Mouse (Mus musculus): ENCODE measurements around the gene Olfr69. TPM values are rescaled to one million over a fixed set of nuclear protein-coding genes. Genes with fewer than 3 reads are reported as not detected.
"Not testable (repeated sequence)": the region's sequence is repeated elsewhere in the genome, so short reads cannot be mapped to it uniquely, and the experiment has no call there.

The Olfr69 gene
- total RNA-seq, 2 experiments from 2014 or later, result not detected

DNA sequence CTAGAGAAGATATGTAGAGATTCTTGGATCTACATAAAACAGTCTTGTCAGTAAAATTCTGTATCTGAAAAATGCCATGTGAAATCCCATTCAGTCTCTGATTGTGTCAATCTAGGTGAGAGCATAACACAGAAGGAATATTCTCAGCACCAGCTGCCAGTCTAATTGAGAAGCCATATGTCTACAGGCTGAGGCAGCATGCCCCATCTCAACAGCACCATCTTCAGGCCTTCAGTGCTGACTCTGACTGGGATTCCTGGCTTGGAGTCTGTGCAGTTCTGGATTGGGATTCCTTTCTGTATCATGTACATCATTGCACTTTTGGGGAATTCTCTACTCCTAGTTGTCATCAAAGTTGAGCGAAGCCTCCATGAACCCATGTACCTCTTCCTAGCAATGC is 55.0 kb downstream of the Olfr69 start:
- not testable (repeated sequence) for ATAC-seq (replicated peaks; ENCODE audit: poor library complexity, severe bottlenecking)

Other genes with a start within 250 kb of the Olfr69 start
Only the 30 nearest of the 32 such genes appear.
- not detected in 2 replicates for gene Olfr613, start 223.5 kb downstream of the Olfr69 start, total RNA-seq (2014; fragmentation: Nextera tagmentation)
- gene Olfr613, start 223.5 kb downstream of the Olfr69 start, total RNA-seq (2017), result not detected in 2 replicates
- gene Olfr615, start 215.5 kb downstream of the Olfr69 start, total RNA-seq (2014; fragmentation: Nextera tagmentation), result not detected in 2 replicates
- not detected in 2 replicates for gene Olfr615, start 215.5 kb downstream of the Olfr69 start, total RNA-seq (2017)
- gene Olfr616, start 202.5 kb downstream of the Olfr69 start, total RNA-seq (2014; fragmentation: Nextera tagmentation), result not detected in 2 replicates
- not detected in 2 replicates for gene Olfr616, start 202.5 kb downstream of the Olfr69 start, total RNA-seq (2017)
- gene Olfr617, start 198.5 kb downstream of the Olfr69 start, total RNA-seq (2014; fragmentation: Nextera tagmentation), result not detected in 2 replicates
- not detected in 2 replicates for gene Olfr617, start 198.5 kb downstream of the Olfr69 start, total RNA-seq (2017)
- not detected in 2 replicates for gene Olfr618, start 181.5 kb downstream of the Olfr69 start, total RNA-seq (2014; fragmentation: Nextera tagmentation)
- gene Olfr618, start 181.5 kb downstream of the Olfr69 start, total RNA-seq (2017), result not detected in 2 replicates
- not detected in 2 replicates for gene Olfr619, start 171.0 kb downstream of the Olfr69 start, total RNA-seq (2014; fragmentation: Nextera tagmentation)
- gene Olfr619, start 171.0 kb downstream of the Olfr69 start, total RNA-seq (2017), result not detected in 2 replicates
- not detected in 2 replicates for gene Olfr620, start 159.1 kb downstream of the Olfr69 start, total RNA-seq (2014; fragmentation: Nextera tagmentation)
- gene Olfr620, start 159.1 kb downstream of the Olfr69 start, total RNA-seq (2017), result not detected in 2 replicates
- not detected in 2 replicates for gene Olfr622, start 128.9 kb downstream of the Olfr69 start, total RNA-seq (2014; fragmentation: Nextera tagmentation)
- not detected in 2 replicates for gene Olfr622, start 128.9 kb downstream of the Olfr69 start, total RNA-seq (2017)
- gene Olfr623, start 107.9 kb downstream of the Olfr69 start, total RNA-seq (2014; fragmentation: Nextera tagmentation), result not detected in 2 replicates
- not detected in 2 replicates for gene Olfr623, start 107.9 kb downstream of the Olfr69 start, total RNA-seq (2017)
- not detected in 2 replicates for gene Olfr624, start 100.4 kb downstream of the Olfr69 start, total RNA-seq (2014; fragmentation: Nextera tagmentation)
- gene Olfr624, start 100.4 kb downstream of the Olfr69 start, total RNA-seq (2017), result not detected in 2 replicates
- gene Olfr625-ps1, start 88.9 kb downstream of the Olfr69 start, total RNA-seq (2014; fragmentation: Nextera tagmentation), result not detected in 2 replicates
- not detected in 2 replicates for gene Olfr625-ps1, start 88.9 kb downstream of the Olfr69 start, total RNA-seq (2017)
- not detected in 2 replicates for gene Olfr243, start 56.9 kb downstream of the Olfr69 start, total RNA-seq (2014; fragmentation: Nextera tagmentation)
- gene Olfr243, start 56.9 kb downstream of the Olfr69 start, total RNA-seq (2017), result not detected in 2 replicates
- gene Olfr628, start 41.2 kb downstream of the Olfr69 start, total RNA-seq (2014; fragmentation: Nextera tagmentation), result not detected in 2 replicates
- not detected in 2 replicates for gene Olfr628, start 41.2 kb downstream of the Olfr69 start, total RNA-seq (2017)
- not detected in 2 replicates for gene Olfr629, start 26.7 kb downstream of the Olfr69 start, total RNA-seq (2014; fragmentation: Nextera tagmentation)
- gene Olfr629, start 26.7 kb downstream of the Olfr69 start, total RNA-seq (2017), result not detected in 2 replicates
- not detected in 2 replicates for gene Olfr630, start 14.3 kb downstream of the Olfr69 start, total RNA-seq (2014; fragmentation: Nextera tagmentation)
- not detected in 2 replicates for gene Olfr630, start 14.3 kb downstream of the Olfr69 start, total RNA-seq (2017)
- not detected in 2 replicates for gene Olfr68, start 8.1 kb upstream of the Olfr69 start, total RNA-seq (2014; fragmentation: Nextera tagmentation)
- gene Olfr68, start 8.1 kb upstream of the Olfr69 start, total RNA-seq (2017), result not detected in 2 replicates
- gene Olfr67, start 20.2 kb upstream of the Olfr69 start, total RNA-seq (2014; fragmentation: Nextera tagmentation), result not detected in 2 replicates
- gene Olfr67, start 20.2 kb upstream of the Olfr69 start, total RNA-seq (2017), result not detected in 2 replicates
- gene Hbb-bt, start 42.4 kb upstream of the Olfr69 start, total RNA-seq (2014; fragmentation: Nextera tagmentation), result not detected in 2 replicates
- not detected in 2 replicates for gene Hbb-bt, start 42.4 kb upstream of the Olfr69 start, total RNA-seq (2017)
- gene Hbb-bs, start 56.5 kb upstream of the Olfr69 start, total RNA-seq (2014; fragmentation: Nextera tagmentation), result not detected in 2 replicates
- gene Hbb-bs, start 56.5 kb upstream of the Olfr69 start, total RNA-seq (2017), result 1.6 and 5.2 TPM in 2 replicates
- not detected in 2 replicates for gene Hbb-bh2, start 68.9 kb upstream of the Olfr69 start, total RNA-seq (2014; fragmentation: Nextera tagmentation)
- not detected in 2 replicates for gene Hbb-bh2, start 68.9 kb upstream of the Olfr69 start, total RNA-seq (2017)
- gene Hbb-bh1, start 71.6 kb upstream of the Olfr69 start, total RNA-seq (2014; fragmentation: Nextera tagmentation), result not detected in 2 replicates
- gene Hbb-bh1, start 71.6 kb upstream of the Olfr69 start, total RNA-seq (2017), result not detected in 2 replicates
- not detected in 2 replicates for gene Hbb-y, start 81.6 kb upstream of the Olfr69 start, total RNA-seq (2014; fragmentation: Nextera tagmentation)
- gene Hbb-y, start 81.6 kb upstream of the Olfr69 start, total RNA-seq (2017), result not detected in 2 replicates
- not detected in 2 replicates for gene Olfr66, start 114.7 kb upstream of the Olfr69 start, total RNA-seq (2014; fragmentation: Nextera tagmentation)
- not detected in 2 replicates for gene Olfr66, start 114.7 kb upstream of the Olfr69 start, total RNA-seq (2017)
- gene Olfr64, start 122.9 kb upstream of the Olfr69 start, total RNA-seq (2014; fragmentation: Nextera tagmentation), result not detected in 2 replicates
- gene Olfr64, start 122.9 kb upstream of the Olfr69 start, total RNA-seq (2017), result not detected in 2 replicates
- not detected in 2 replicates for gene Olfr65, start 131.9 kb upstream of the Olfr69 start, total RNA-seq (2014; fragmentation: Nextera tagmentation)
- not detected in 2 replicates for gene Olfr65, start 131.9 kb upstream of the Olfr69 start, total RNA-seq (2017)
- gene Olfr631, start 157.2 kb upstream of the Olfr69 start, total RNA-seq (2014; fragmentation: Nextera tagmentation), result not detected in 2 replicates
- not detected in 2 replicates for gene Olfr631, start 157.2 kb upstream of the Olfr69 start, total RNA-seq (2017)
- not detected in 2 replicates for gene Olfr632, start 162.8 kb upstream of the Olfr69 start, total RNA-seq (2014; fragmentation: Nextera tagmentation)
- gene Olfr632, start 162.8 kb upstream of the Olfr69 start, total RNA-seq (2017), result not detected in 2 replicates
- not detected in 2 replicates for gene Olfr633, start 172.8 kb upstream of the Olfr69 start, total RNA-seq (2014; fragmentation: Nextera tagmentation)
- not detected in 2 replicates for gene Olfr633, start 172.8 kb upstream of the Olfr69 start, total RNA-seq (2017)
- gene Olfr635, start 199.6 kb upstream of the Olfr69 start, total RNA-seq (2014; fragmentation: Nextera tagmentation), result not detected in 2 replicates
- not detected in 2 replicates for gene Olfr635, start 199.6 kb upstream of the Olfr69 start, total RNA-seq (2017)
- gene Olfr638, start 227.2 kb upstream of the Olfr69 start, total RNA-seq (2014; fragmentation: Nextera tagmentation), result not detected in 2 replicates
- not detected in 2 replicates for gene Olfr638, start 227.2 kb upstream of the Olfr69 start, total RNA-seq (2017)